Mouse (Mus musculus) mature B cell (primary cell): ENCODE data around the gene Enox2.
"Not testable (repeated sequence)": the region's sequence is repeated elsewhere in the genome, so short reads cannot be mapped to it uniquely, and the experiment has no call there.

ENCODE experiments used
- in situ Hi-C: fragments of 300-500 bp; cut with MboI; formaldehyde crosslinking; loops from 2 replicates; pipeline ENCODE4 v1.14.3; 2019

Enox2 gene

GRCm38 (mm10) chrX:49287700-49288563, at the start of gene Enox2:
TSS of gene Enox2 (minus strand) at chrX:49288259.
- in situ Hi-C loops, result no loop called here

- in situ Hi-C loops, result loop anchor here (25.0 kb wide), 1 partner anchor 422 kb away; the partner anchor contains the start of gene Gm595
These were observed 21.4 kb upstream of the Enox2 start for GRCm38 (mm10) chrX:49309496-49309895.

- in situ Hi-C loops, result loop anchor here (25.0 kb wide), 1 partner anchor 419 kb away; the partner anchor contains the start of gene Gm595
These were observed 18.6 kb upstream of the Enox2 start for GRCm38 (mm10) chrX:49306659-49307058.

- in situ Hi-C loops, result no loop called here
These were observed 8.0 kb downstream of the Enox2 start for GRCm38 (mm10) chrX:49279918-49280586.

GRCm38 (mm10) chrX:49273487-49274042, 14.5 kb downstream of the Enox2 start:
- in situ Hi-C loops, result no loop called here

GRCm38 (mm10) chrX:49250816-49251215, 37.2 kb downstream of the Enox2 start:
- in situ Hi-C loops, result no loop called here

GRCm38 (mm10) chrX:49225792-49226426, 62.1 kb downstream of the Enox2 start:
- in situ Hi-C loops, result no loop called here

GRCm38 (mm10) chrX:49216422-49216821, 71.6 kb downstream of the Enox2 start:
- in situ Hi-C loops, result no loop called here

- in situ Hi-C loops, result no loop called here
These were observed 91.7 kb downstream of the Enox2 start for GRCm38 (mm10) chrX:49196386-49196785.

- in situ Hi-C loops, result no loop called here
These were observed 106.9 kb downstream of the Enox2 start for GRCm38 (mm10) chrX:49181136-49181535.

- in situ Hi-C loops, result no loop called here
These were observed 109.4 kb downstream of the Enox2 start for GRCm38 (mm10) chrX:49178670-49179069.

- in situ Hi-C loops, result no loop called here
These were observed 133.8 kb downstream of the Enox2 start for GRCm38 (mm10) chrX:49154280-49154679.

- in situ Hi-C loops, result no loop called here
These were observed 163.2 kb downstream of the Enox2 start for GRCm38 (mm10) chrX:49124774-49125429.

- in situ Hi-C loops, result no loop called here
These were observed 171.6 kb downstream of the Enox2 start for GRCm38 (mm10) chrX:49116465-49116864.

GRCm38 (mm10) chrX:49112412-49112811, 175.6 kb downstream of the Enox2 start:
- in situ Hi-C loops, result no loop called here

- in situ Hi-C loops, result not testable (repeated sequence)
These were observed 187.5 kb downstream of the Enox2 start for GRCm38 (mm10) chrX:49100542-49100941.

- in situ Hi-C loops, result no loop called here
These were observed 191.8 kb downstream of the Enox2 start for GRCm38 (mm10) chrX:49096249-49096648.

GRCm38 (mm10) chrX:49075055-49075454, 213.0 kb downstream of the Enox2 start:
- in situ Hi-C loops, result no loop called here

- in situ Hi-C loops, result no loop called here
These were observed 214.5 kb downstream of the Enox2 start for GRCm38 (mm10) chrX:49073563-49073962.

- in situ Hi-C loops, result no loop called here
These were observed 242.9 kb downstream of the Enox2 start for GRCm38 (mm10) chrX:49045118-49045517.

GRCm38 (mm10) chrX:49009746-49010145, 278.3 kb downstream of the Enox2 start:
- in situ Hi-C loops, result no loop called here

- in situ Hi-C loops, result no loop called here
These were observed 282.4 kb downstream of the Enox2 start for GRCm38 (mm10) chrX:49005655-49006054.
